Mouse (Mus musculus) activated CD4-positive, CD25-positive, alpha-beta regulatory T cell (primary cell): ENCODE results near the gene Poll. TPM values are rescaled to one million over a fixed set of nuclear protein-coding genes. Genes with fewer than 3 reads are reported as not detected.

Experiments used
- polyA plus RNA-seq, 2 experiments: library from polyadenylated mRNA; unstranded; fragments of 100-300 nt; shearing (Covaris generic); gene quantifications; one replicate each; pipeline ENCODE4 v1.2.1; 2017

Gene Poll
- 10 to 100 TPM; 10.2 to 10.8 TPM for polyA plus RNA-seq

GRCm38 (mm10) chr19:45560153-45560890, at the start of gene Poll, which contains the start of gene Gm17018:
Gene Poll (minus strand): TSS chr19:45560531.
Gene Gm17018 (plus strand): TSS chr19:45560615.

Other genes with a start within 250 kb of the Poll start
- 10 to 100 TPM; 22.5 to 28.6 TPM for gene Btrc, start 196.8 kb downstream of the Poll start, polyA plus RNA-seq
- 10 to 100 TPM; 41.9 to 48.9 TPM for gene Gm17018, start 84 bp upstream of the Poll start, polyA plus RNA-seq
- 10 to 100 TPM; 22.4 to 22.6 TPM for gene Fbxw4, start 99.8 kb upstream of the Poll start, polyA plus RNA-seq
- not detected for gene Fgf8, start 182.4 kb upstream of the Poll start, polyA plus RNA-seq
- 10 to 100 TPM; 39.7 to 65.6 TPM for gene Npm3, start 189.1 kb upstream of the Poll start, polyA plus RNA-seq
- 100 to 1,000 TPM; 142 to 186 TPM for gene Mgea5, start 223.3 kb upstream of the Poll start, polyA plus RNA-seq